Mouse (Mus musculus) midbrain, embryonic 16.5 days (tissue): ENCODE results near the gene Xaf1. TPM values are rescaled to one million over a fixed set of nuclear protein-coding genes. Genes with fewer than 3 reads are reported as not detected.

Experiments used
- polyA plus RNA-seq: library from polyadenylated mRNA; unstranded; fragments of >200 nt; fragmentation: Nextera tagmentation; extraction: Ambion mirVana; gene quantifications from 2 replicates; pipeline ENCODE4 v1.2.1, GENCODE M21; 2015

The Xaf1 gene
- polyA plus RNA-seq, 1 experiment from 2014 or later = 2.2 TPM

Other genes with a start within 250 kb of the Xaf1 start
- 5.4 and 6.1 TPM in 2 replicates for gene Pitpnm3, start 165.9 kb upstream of the Xaf1 start, polyA plus RNA-seq
- 1.7 and 1.9 TPM in 2 replicates for gene Gm43951, start 94.8 kb upstream of the Xaf1 start, polyA plus RNA-seq
- gene 4933427D14Rik, start 94.2 kb upstream of the Xaf1 start, polyA plus RNA-seq = 18.4 and 26.0 TPM in 2 replicates
- 137 and 145 TPM in 2 replicates for gene Txndc17, start 94.1 kb upstream of the Xaf1 start, polyA plus RNA-seq
- 53.2 and 55.9 TPM in 2 replicates for gene Med31, start 86.0 kb upstream of the Xaf1 start, polyA plus RNA-seq
- 2.5 and 2.6 TPM in 2 replicates for gene Slc13a5, start 34.4 kb upstream of the Xaf1 start, polyA plus RNA-seq
- not detected in 2 replicates for gene Fbxo39, start 12.8 kb downstream of the Xaf1 start, polyA plus RNA-seq
- gene Tekt1, start 60.8 kb downstream of the Xaf1 start, polyA plus RNA-seq = 11.1 and 13.5 TPM in 2 replicates
- 10.3 and 12.2 TPM in 2 replicates for gene Smtnl2, start 110.1 kb downstream of the Xaf1 start, polyA plus RNA-seq
- not detected in 2 replicates for gene Ggt6, start 133.9 kb downstream of the Xaf1 start, polyA plus RNA-seq
- 61.1 and 67.6 TPM in 2 replicates for gene Mybbp1a, start 139.7 kb downstream of the Xaf1 start, polyA plus RNA-seq
- gene Spns2, start 188.3 kb downstream of the Xaf1 start, polyA plus RNA-seq = 6.8 and 8.4 TPM in 2 replicates
- gene Spns3, start 248.9 kb downstream of the Xaf1 start, polyA plus RNA-seq = 0.17 TPM in 1 of 2 replicates, not detected in the other